Mouse (Mus musculus) T-helper 1 cell (primary cell): ENCODE measurements at regions not wholly inside any gene's neighbourhood (a gene's known extent, or its start where the extent isn't known, plus 50 kb on each side); places are given as distances from the start of the nearest gene placed in this dataset.

Experiments
- in situ Hi-C: fragments of 300-600 bp; cut with MboI, MseI; formaldehyde crosslinking; loops from one replicate; pipeline ENCODE4 v1.15.1; 2025; ENCODE audit warnings: high pct_unique_total_duplicates

GRCm38 (mm10) chr3:137789671-137790070 lies 74.6 kb upstream of the H2afz start:
- in situ Hi-C loops = loop anchor here (10.0 kb wide), 1 partner anchor 95 kb away; no protein-coding TSS in a partner anchor

DNA sequence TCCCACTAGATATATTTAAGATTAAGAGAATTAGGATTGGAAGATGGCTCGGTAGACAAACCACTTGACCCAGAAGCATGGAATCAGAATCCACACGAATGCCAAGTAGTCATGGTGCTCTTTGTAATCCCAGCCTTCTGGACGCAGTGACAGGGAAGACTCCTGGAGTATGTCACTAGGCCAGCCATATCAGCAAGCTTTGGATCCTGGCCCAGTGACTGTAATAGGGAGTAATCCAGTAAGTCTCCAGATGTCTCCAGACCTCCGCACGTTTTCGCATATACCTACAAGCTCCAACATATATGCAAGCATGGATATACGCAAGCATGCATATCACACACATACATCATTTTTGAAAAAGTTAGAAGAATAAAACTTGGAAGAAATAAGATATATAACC lies 73.9 kb upstream of the H2afz start:
- in situ Hi-C loops = no loop called here

DNA sequence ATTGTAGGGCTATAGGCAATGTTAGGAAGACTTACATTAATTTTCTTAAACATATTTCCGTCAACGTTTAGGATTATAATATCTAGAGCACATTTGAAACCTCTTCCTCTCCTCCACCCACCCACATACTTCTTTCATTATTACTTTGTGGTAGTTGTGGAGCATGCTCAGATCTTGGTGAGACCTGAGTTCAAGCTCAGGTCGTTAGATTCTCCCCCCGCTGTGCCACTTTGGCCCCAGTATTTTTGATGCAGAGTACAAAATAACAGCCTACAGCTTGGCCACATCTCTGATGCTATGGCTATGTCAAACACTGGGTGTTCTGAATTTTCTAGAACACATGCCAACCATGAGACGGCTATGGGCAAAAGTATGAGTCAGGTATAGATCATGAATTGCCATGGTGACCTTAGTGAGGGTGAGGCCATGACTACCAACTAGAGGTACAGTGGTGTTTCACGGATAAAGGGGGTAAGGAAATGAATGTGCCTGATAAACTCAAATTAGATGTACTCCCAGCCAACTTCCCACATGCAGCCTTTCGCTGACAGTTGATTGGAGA lies 68.5 kb upstream of the H2afz start:
- in situ Hi-C loops = no loop called here

DNA sequence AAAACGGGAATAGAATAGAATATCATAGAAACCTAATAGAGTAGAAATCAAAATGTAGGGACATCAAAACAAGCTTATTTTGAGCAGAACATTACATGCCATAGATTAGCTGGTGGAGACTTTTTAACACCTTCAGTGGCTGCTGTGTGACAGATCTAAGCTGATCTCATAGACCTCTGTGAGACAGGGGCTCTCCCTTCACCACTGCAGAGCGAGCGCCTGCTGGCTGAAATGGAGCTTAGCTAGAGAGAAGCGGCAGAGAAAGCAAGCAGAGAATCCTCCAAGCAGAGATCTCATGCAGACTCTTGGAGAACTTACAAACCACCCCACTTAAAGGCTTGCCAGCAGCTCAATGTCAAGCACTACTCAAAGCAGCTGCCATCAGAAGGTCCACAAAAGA lies 65.5 kb upstream of the H2afz start:
- in situ Hi-C loops = no loop called here

- in situ Hi-C loops = no loop called here
Observed at GRCm38 (mm10) chr3:137801402-137802020, 62.8 kb upstream of the H2afz start.

DNA sequence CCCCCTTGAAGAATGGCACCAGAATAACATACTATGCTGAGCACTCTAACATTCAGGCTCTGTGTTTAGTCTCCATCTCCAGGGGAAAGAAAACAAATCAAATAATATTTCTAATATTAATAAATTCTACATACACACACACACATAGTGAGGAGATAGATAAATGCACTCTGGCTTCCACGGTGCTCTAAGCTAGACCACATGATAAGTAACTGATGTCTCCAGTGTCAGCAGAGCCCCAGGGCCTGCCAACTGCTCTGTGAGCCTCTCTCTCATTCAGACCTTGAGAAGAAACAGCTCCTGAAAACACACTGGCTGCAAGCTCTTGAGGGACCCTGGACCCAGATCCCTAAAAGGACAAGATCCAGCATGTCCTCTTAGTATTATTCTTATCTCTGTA lies 56.9 kb upstream of the H2afz start:
- in situ Hi-C loops = no loop called here

- in situ Hi-C loops = no loop called here
Observed at GRCm38 (mm10) chr3:137807913-137808684, 56.2 kb upstream of the H2afz start.

- in situ Hi-C loops = no loop called here
Observed at GRCm38 (mm10) chr3:137810123-137810522, 54.2 kb upstream of the H2afz start.
